Mouse (Mus musculus): ENCODE results near the gene Mylk2. TPM values are rescaled to one million over a fixed set of nuclear protein-coding genes. Genes with fewer than 3 reads are reported as not detected.
A peak's percentile ranks its signal among the peaks of the same experiment; 100 is the strongest.

The Mylk2 gene
- total RNA-seq, 2 experiments from 2014 or later: 443 to 553 TPM

- DNase-seq: peak in 1 of 2 experiments; percentile 41
- intact Hi-C loops (cut with DNase I): no loop called here
Observed at GRCm38 (mm10) chr2:152911432-152911831, 280 bp downstream of the Mylk2 start.

- DNase-seq: peak; percentile 54 to 70
- intact Hi-C loops (cut with DNase I): no loop called here
Observed at GRCm38 (mm10) chr2:152913471-152913870, 2.3 kb downstream of the Mylk2 start.

- intact Hi-C loops (cut with DNase I): no loop called here
Observed at GRCm38 (mm10) chr2:152914310-152915120, 3.4 kb downstream of the Mylk2 start.

GRCm38 (mm10) chr2:152915453-152915852 is 4.3 kb downstream of the Mylk2 start:
- no peak for DNase-seq
- intact Hi-C loops (cut with DNase I): no loop called here

More at GRCm38 (mm10) chr2:152914310-152915120, 3.4 kb downstream of the Mylk2 start:
- DNase-seq: peak; percentile 87 to 88

GRCm38 (mm10) chr2:152916111-152916510 is 5.0 kb downstream of the Mylk2 start:
- DNase-seq: no peak
- intact Hi-C loops (cut with DNase I): no loop called here

- intact Hi-C loops (cut with DNase I): no loop called here
- no peak for DNase-seq
Observed at GRCm38 (mm10) chr2:152917671-152918070, 6.5 kb downstream of the Mylk2 start.

- DNase-seq: no peak
- intact Hi-C loops (cut with DNase I): no loop called here
Observed at GRCm38 (mm10) chr2:152922376-152922775, 11.2 kb downstream of the Mylk2 start.

GRCm38 (mm10) chr2:152923621-152924020 is 12.5 kb downstream of the Mylk2 start:
- no peak for DNase-seq
- intact Hi-C loops (cut with DNase I): no loop called here

GRCm38 (mm10) chr2:152924128-152924527 is 13.0 kb downstream of the Mylk2 start:
- intact Hi-C loops (cut with DNase I): no loop called here
- DNase-seq: no peak

- intact Hi-C loops (cut with DNase I): no loop called here
Observed at GRCm38 (mm10) chr2:152924543-152924942, 13.4 kb downstream of the Mylk2 start.

GRCm38 (mm10) chr2:152925189-152925872 is 14.2 kb downstream of the Mylk2 start:
- intact Hi-C loops (cut with DNase I): no loop called here
- DNase-seq: peak; percentile 77 to 80

More at GRCm38 (mm10) chr2:152924543-152924942, 13.4 kb downstream of the Mylk2 start:
- DNase-seq: no peak

GRCm38 (mm10) chr2:152926896-152927295 is 15.7 kb downstream of the Mylk2 start:
- intact Hi-C loops (cut with DNase I): no loop called here

GRCm38 (mm10) chr2:152927371-152927770 is 16.2 kb downstream of the Mylk2 start:
- DNase-seq: no peak
- intact Hi-C loops (cut with DNase I): no loop called here

More at GRCm38 (mm10) chr2:152926896-152927295, 15.7 kb downstream of the Mylk2 start:
- no peak for DNase-seq

- intact Hi-C loops (cut with DNase I): no loop called here
- DNase-seq: no peak
Observed at GRCm38 (mm10) chr2:152928219-152928987, 17.3 kb downstream of the Mylk2 start.

- no peak for DNase-seq
- intact Hi-C loops (cut with DNase I): no loop called here
Observed at GRCm38 (mm10) chr2:152928988-152929370, 17.8 kb downstream of the Mylk2 start.

- DNase-seq: peak in 1 of 2 experiments; percentile 55
- intact Hi-C loops (cut with DNase I): loop anchor here (5.0 kb wide), 1 partner anchor 238 kb away; no protein-coding TSS in a partner anchor
Observed at GRCm38 (mm10) chr2:152930276-152930675, 19.1 kb downstream of the Mylk2 start.

GRCm38 (mm10) chr2:152931456-152932160 is 20.5 kb downstream of the Mylk2 start:
- DNase-seq: no peak
- intact Hi-C loops (cut with DNase I): loop anchor here (5.0 kb wide), 1 partner anchor 239 kb away; no protein-coding TSS in a partner anchor

- peak in 1 of 2 experiments; percentile 51 for DNase-seq
Observed at GRCm38 (mm10) chr2:152933048-152933447, 21.9 kb downstream of the Mylk2 start, which contains the start of gene Foxs1. Gene Foxs1, minus strand, starts transcription at chr2:152933208.

GRCm38 (mm10) chr2:152933614-152934013 is 22.5 kb downstream of the Mylk2 start:
- DNase-seq: peak; percentile 57 to 76
- intact Hi-C loops (cut with DNase I): loop anchor here (5.0 kb wide), 1 partner anchor 241 kb away; no protein-coding TSS in a partner anchor

More at GRCm38 (mm10) chr2:152933048-152933447, 21.9 kb downstream of the Mylk2 start, which contains the start of gene Foxs1:
- intact Hi-C loops (cut with DNase I): loop anchor here (5.0 kb wide), 1 partner anchor 241 kb away; no protein-coding TSS in a partner anchor

All from gastrocnemius, postnatal 36 days (tissue).